Mouse (Mus musculus) ES-Bruce4 (cell line): ENCODE results near the gene Nme9. TPM values are rescaled to one million over a fixed set of nuclear protein-coding genes. Genes with fewer than 3 reads are reported as not detected.

Experiments used
- H3K27ac ChIP-seq: 2 replicates; pipeline ENCODE4 v1.5.1; 2012; ENCODE audit warnings: low read length, inconsistent platforms; ENCODE audit not compliant: insufficient read depth
- H3K27me3 ChIP-seq: 2 replicates; pipeline ENCODE4 v1.6.1; 2012; ENCODE audit warnings: mild to moderate bottlenecking, low read length, inconsistent platforms; ENCODE audit not compliant: control insufficient read depth, poor library complexity, insufficient read depth, severe bottlenecking
- H3K36me3 ChIP-seq: 2 replicates; pipeline ENCODE4 v1.6.1; 2012; ENCODE audit warnings: inconsistent platforms, mild to moderate bottlenecking, low read length, moderate library complexity; ENCODE audit not compliant: control insufficient read depth, poor library complexity, insufficient read depth, severe bottlenecking
- H3K4me1 ChIP-seq: one replicate; pipeline ENCODE4 v1.8.1; 2011; ENCODE audit warnings: low read length; ENCODE audit not compliant: control insufficient read depth, insufficient read depth
- H3K4me3 ChIP-seq: 2 replicates; pipeline ENCODE4 v1.5.1; 2011; ENCODE audit warnings: low read depth, mild to moderate bottlenecking, low read length
- H3K9ac ChIP-seq: 2 replicates; pipeline ENCODE4 v1.6.1; 2012; ENCODE audit warnings: low read depth, mild to moderate bottlenecking, inconsistent platforms; ENCODE audit not compliant: poor library complexity, severe bottlenecking
- H3K9me3 ChIP-seq: replicated peaks from 2 replicates; pipeline ENCODE4 v1.6.1; 2012; ENCODE audit warnings: mild to moderate bottlenecking, low read length, inconsistent platforms; ENCODE audit not compliant: control insufficient read depth, poor library complexity, insufficient read depth, severe bottlenecking
- CTCF ChIP-seq: IDR thresholded peaks from one replicate; pipeline ENCODE4 v1.8.1; 2011; ENCODE audit warnings: low read depth, low read length
- EP300 ChIP-seq: IDR thresholded peaks from 2 replicates; pipeline ENCODE4 v1.6.1; 2011; ENCODE audit warnings: low read depth, low read length; ENCODE audit not compliant: insufficient read depth
- POLR2A ChIP-seq: IDR thresholded peaks from one replicate; pipeline ENCODE4 v1.8.1; 2011; ENCODE audit warnings: low read length; ENCODE audit not compliant: insufficient read depth
- polyA plus RNA-seq: library from polyadenylated mRNA; stranded (reverse); fragments of >200 nt; gene quantifications from 2 replicates; pipeline ENCODE4 v1.2.4, GENCODE M21; 2011; ENCODE audit warnings: low read depth; ENCODE audit not compliant: missing spikeins, insufficient read depth, insufficient read length

Gene Nme9
- polyA plus RNA-seq, 1 experiment: not detected

DNA sequence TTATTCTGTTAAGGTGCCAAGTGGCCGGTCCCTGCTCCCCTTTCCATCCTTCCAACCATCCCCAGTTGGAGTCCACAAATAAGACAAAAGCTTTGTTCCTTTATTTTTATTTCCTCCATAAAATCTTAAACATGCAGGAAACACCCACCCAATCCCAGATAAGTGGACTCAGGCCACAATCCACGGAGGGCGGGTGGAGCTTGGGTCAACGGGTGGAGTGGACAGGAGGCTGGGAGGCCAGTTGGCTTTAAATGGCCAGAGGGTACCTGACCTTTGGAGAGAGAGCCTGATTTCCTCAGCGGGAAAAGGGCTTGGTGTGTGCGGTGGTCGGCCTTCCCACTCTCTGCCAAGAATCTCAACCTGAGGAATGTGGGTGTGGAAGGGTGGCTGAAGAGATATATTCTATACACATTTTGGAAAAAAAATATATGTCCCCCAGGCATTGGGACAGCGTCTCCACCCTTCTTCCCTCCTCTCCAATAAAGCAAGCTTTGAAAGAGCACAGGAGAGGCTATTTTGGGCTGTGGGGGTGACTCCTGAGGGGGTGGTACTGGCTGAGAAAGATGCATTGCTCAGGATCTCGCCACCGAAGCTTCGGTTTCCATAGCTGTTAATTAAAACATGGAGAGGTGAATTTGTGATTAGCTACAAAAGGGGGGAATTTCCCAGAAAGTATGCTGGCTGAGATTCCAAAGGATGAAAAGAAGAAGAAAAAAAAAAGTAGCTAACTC is 22.5 kb upstream of the Nme9 start:
- H3K9me3 ChIP-seq: no peaks in the 10 kb centered on the region
- no peak for TF ChIP-seq CTCF
- H3K4me1 ChIP-seq: peaks cover 3% of the 10 kb centered on the region
- no peaks in the 10 kb centered on the region for H3K36me3 ChIP-seq
- H3K9ac ChIP-seq: no peak overlapping the region
- H3K27ac ChIP-seq: peak overlapping the region; percentile 9; the same call in 1 of the 2 replicates
- no peak overlapping the region for H3K4me3 ChIP-seq
- H3K27me3 ChIP-seq: no peaks in the 10 kb centered on the region

DNA sequence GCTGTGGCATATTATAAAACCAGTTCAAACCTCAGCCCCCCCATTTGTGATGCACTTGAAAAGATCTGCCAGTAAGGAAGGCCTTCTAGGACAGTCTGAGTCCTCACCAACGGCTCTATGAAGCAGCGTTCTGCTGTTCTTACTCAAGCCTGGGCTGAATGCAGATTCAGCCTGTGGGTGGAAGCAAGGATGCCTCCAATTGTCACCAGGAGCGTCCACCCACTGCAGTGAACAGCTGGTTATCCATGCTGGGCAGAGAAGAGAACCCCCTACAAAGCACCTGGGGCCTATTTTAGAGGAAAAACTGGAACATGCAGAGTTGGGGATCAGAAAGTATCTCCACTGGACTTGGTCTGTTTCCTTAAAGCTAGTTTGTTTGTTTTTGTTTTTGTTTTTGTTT is 21.4 kb upstream of the Nme9 start:
- Histone ChIP-seq H3K27ac (no peak overlapping the region), H3K9ac (no peak overlapping the region), H3K9me3 (no peaks in the 10 kb centered on the region), H3K27me3 (no peaks in the 10 kb centered on the region), H3K4me1 (peaks cover 2% of the 10 kb centered on the region), H3K36me3 (no peaks in the 10 kb centered on the region), H3K4me3 (no peak overlapping the region)
- TF ChIP-seq POLR2A (no peak), EP300 (no peak), CTCF (no peak)

DNA sequence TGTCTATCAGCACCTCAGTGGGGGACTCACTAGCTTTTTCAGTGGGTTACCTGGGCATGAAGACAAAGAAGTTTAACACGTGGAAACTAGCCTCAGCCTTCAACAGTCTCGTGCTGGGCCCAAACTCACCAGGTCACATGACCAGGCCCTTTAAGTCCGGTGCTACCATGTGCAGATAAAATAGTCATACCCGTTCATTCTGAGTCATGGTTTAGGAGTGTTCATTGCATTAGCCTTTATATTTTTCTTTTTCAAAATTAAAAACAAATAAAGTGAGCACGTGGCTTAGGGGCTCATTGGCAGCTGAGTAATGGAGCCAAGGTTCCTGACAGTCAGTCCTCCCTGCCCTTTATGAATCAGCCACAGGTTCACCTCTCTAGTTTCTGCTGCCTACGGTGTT is 20.5 kb upstream of the Nme9 start:
- Histone ChIP-seq H3K4me1 (no peaks in the 10 kb centered on the region), H3K27me3 (no peaks in the 10 kb centered on the region), H3K9me3 (no peaks in the 10 kb centered on the region), H3K36me3 (no peaks in the 10 kb centered on the region), H3K27ac (no peak overlapping the region), H3K4me3 (no peak overlapping the region), H3K9ac (no peak overlapping the region)
- no peak for TF ChIP-seq CTCF
- TF ChIP-seq POLR2A: no peak
- no peak for TF ChIP-seq EP300

GRCm38 (mm10) chr9:99431346-99431745 is 19.9 kb upstream of the Nme9 start:
- no peak for TF ChIP-seq EP300
- TF ChIP-seq CTCF: no peak
- no peak for TF ChIP-seq POLR2A

GRCm38 (mm10) chr9:99431963-99432362 is 19.3 kb upstream of the Nme9 start:
- Histone ChIP-seq H3K36me3 (no peaks in the 10 kb centered on the region), H3K27me3 (no peaks in the 10 kb centered on the region), H3K4me3 (no peak overlapping the region), H3K4me1 (no peaks in the 10 kb centered on the region), H3K9ac (no peak overlapping the region), H3K27ac (no peak overlapping the region), H3K9me3 (no peaks in the 10 kb centered on the region)
- TF ChIP-seq EP300 (no peak), POLR2A (no peak), CTCF (no peak)

More at GRCm38 (mm10) chr9:99431346-99431745, 19.9 kb upstream of the Nme9 start:
- no peaks in the 10 kb centered on the region for H3K4me1 ChIP-seq
- H3K9ac ChIP-seq: no peak overlapping the region
- no peak overlapping the region for H3K27ac ChIP-seq
- H3K27me3 ChIP-seq: no peaks in the 10 kb centered on the region
- no peaks in the 10 kb centered on the region for H3K36me3 ChIP-seq
- no peaks in the 10 kb centered on the region for H3K9me3 ChIP-seq
- no peak overlapping the region for H3K4me3 ChIP-seq

DNA sequence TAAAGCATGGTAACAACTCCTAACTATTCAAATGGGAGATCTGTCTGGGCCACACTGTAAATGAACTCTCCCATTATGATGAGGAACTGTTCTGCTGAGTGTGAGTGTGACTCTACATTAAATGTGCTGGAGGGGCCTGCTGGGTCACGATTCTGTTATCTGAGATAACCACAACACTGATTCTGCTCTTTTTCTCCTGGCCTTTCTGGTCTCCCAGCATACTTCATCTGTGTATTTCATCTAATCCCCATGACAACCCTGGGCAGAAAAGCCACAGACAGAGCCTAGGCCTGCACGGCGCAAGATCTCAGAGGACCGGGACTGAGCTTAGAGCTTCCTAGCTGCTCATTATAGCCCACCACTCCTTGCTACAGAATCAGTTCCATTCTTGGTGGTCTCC is 18.8 kb upstream of the Nme9 start:
- H3K36me3 ChIP-seq: no peaks in the 10 kb centered on the region
- TF ChIP-seq EP300 (no peak), CTCF (no peak), POLR2A (no peak)
- no peaks in the 10 kb centered on the region for H3K9me3 ChIP-seq
- no peak overlapping the region for H3K4me3 ChIP-seq
- H3K4me1 ChIP-seq: peaks cover 2% of the 10 kb centered on the region
- no peak overlapping the region for H3K27ac ChIP-seq
- H3K9ac ChIP-seq: no peak overlapping the region
- H3K27me3 ChIP-seq: 0 out of 2 replicates have a peak, but pooled peaks cover 1% of the 10 kb centered on the region
